Mouse (Mus musculus) CH12.LX (cell line): ENCODE data around the gene Sugct.

ENCODE experiments used
- BHLHE40 ChIP-seq: IDR thresholded peaks from 2 replicates; pipeline ENCODE4 v1.6.1; 2011; ENCODE audit warnings: mild to moderate bottlenecking, low read depth, low read length, improper control_type of control experiment
- CTCF ChIP-seq, 2 experiments: IDR thresholded peaks in 1 of 2; conservative IDR thresholded peaks in 1 of 2; 2 replicates each; pipeline ENCODE4 v1.5.1; 2011 to 2012; ENCODE audit warnings: low read depth in 2 of 2, low read length in 2 of 2, improper control_type of control experiment in 1 of 2, inconsistent platforms in 1 of 2, mild to moderate bottlenecking in 1 of 2, moderate library complexity in 1 of 2
- MAX ChIP-seq: IDR thresholded peaks from 2 replicates; pipeline ENCODE4 v1.6.1; 2011; ENCODE audit warnings: low read length, improper control_type of control experiment
- MXI1 ChIP-seq: IDR thresholded peaks from 2 replicates; pipeline ENCODE4 v1.6.1; 2011; ENCODE audit warnings: mild to moderate bottlenecking, low read depth, low read length, improper control_type of control experiment
- POLR2A ChIP-seq: IDR thresholded peaks from 2 replicates; pipeline ENCODE4 v1.6.1; 2011; ENCODE audit warnings: low read depth, mild to moderate bottlenecking, improper control_type of control experiment, low read length
- RAD21 ChIP-seq: IDR thresholded peaks from 2 replicates; pipeline ENCODE4 v1.6.1; 2011; ENCODE audit warnings: low read depth, mild to moderate bottlenecking, low read length, improper control_type of control experiment, moderate library complexity
- SIN3A ChIP-seq: IDR thresholded peaks from 2 replicates; pipeline ENCODE4 v1.6.1; 2012; ENCODE audit warnings: low read length, improper control_type of control experiment, inconsistent platforms
- TBP ChIP-seq: conservative IDR thresholded peaks from 2 replicates; pipeline ENCODE4 v1.6.1; 2011; ENCODE audit warnings: low read depth, low read length, improper control_type of control experiment
- ZC3H11A ChIP-seq: IDR thresholded peaks from 2 replicates; pipeline ENCODE4 v1.6.1; 2012; ENCODE audit warnings: low read depth, mild to moderate bottlenecking, inconsistent platforms, low read length, improper control_type of control experiment

- TF ChIP-seq MAX (no peak), TBP (no peak), SIN3A (no peak), RAD21 (no peak), POLR2A (no peak), BHLHE40 (peak; percentile 55), CTCF (conservative IDR thresholded peaks at IDR 0.05 in 1 of 2, IDR thresholded peaks at IDR 0.05 in 1 of 2; ENCODE audit: low read depth in 2 of 2, low read length in 2 of 2) (no peak), ZC3H11A (no peak), MXI1 (no peak)
These were observed 28.0 kb downstream of the Sugct start for GRCm38 (mm10) chr13:17667380-17667779.
